9 mouse cellular contexts compared by ENCODE assay signal in genomic region chr2:160593035-160593434, GRCm38 (mm10). TPM values are rescaled to one million over a fixed set of nuclear protein-coding genes. Genes with fewer than 3 reads are reported as not detected.
DNase-seq lines count a peak whose midpoint lies in the region; ATAC-seq lines count a peak whose summit lies in the region.
"Had no signal": no experiment of that assay in that cellular context is flagged by ENCODE, and none has a peak within 500 bp of the region (broad histone marks: within the 10 kb centered on the region; RNA-seq: fewer than 3 reads in every experiment).

No protein-coding gene starts in this region.

- no peak overlapping the region for H3K4me2 ChIP-seq in intestine, embryonic 14.5 days (ENCODE audit: low read length)
- H3K4me2 ChIP-seq in intestine, embryonic 16.5 days (ENCODE audit: low read depth, low read length), result no peak overlapping the region

- H3K27ac ChIP-seq in intestine, embryonic 14.5 days (ENCODE audit: low read depth), result no peak overlapping the region
- H3K27ac ChIP-seq in intestine, embryonic 16.5 days (ENCODE audit: low read length), result no peak overlapping the region

- H3K4me1 ChIP-seq in intestine, embryonic 14.5 days (replicated peaks; ENCODE audit: control insufficient read depth, insufficient read depth, low read length), result no peaks in the 10 kb centered on the region
- peaks cover 1% of the 10 kb centered on the region; the same call in 1 of the 2 replicates for H3K4me1 ChIP-seq in intestine, embryonic 16.5 days (ENCODE audit: control insufficient read depth, insufficient read depth, low read length)

- ATAC-seq in intestine, embryonic 14.5 days (replicated peaks; ENCODE audit: low FRiP score, low TSS enrichment, low read depth), result no peak
- no peak for ATAC-seq in intestine, embryonic 16.5 days

- peak; percentile 90 for DNase-seq in intestine, embryonic 14.5 days (ENCODE audit: low spot score)
- peak; percentile 71 for DNase-seq in adrenal gland, adult 2 months
- peak; percentile 87 for DNase-seq in embryo, embryonic 10 days (ENCODE audit: low spot score)
- peak; percentile 77 to 86 for DNase-seq in heart, postnatal 14 days
- DNase-seq in left cerebral cortex, adult 8-10 months (ENCODE audit: low spot score in 2 of 2), result peak; percentile 22 to 76
- peak; percentile 50 to 67 for DNase-seq in natural killer cell, adult 2 months (ENCODE audit: low spot score in 2 of 2)
- peak; percentile 19 to 28 for DNase-seq in thymus, adult 18-20 months

- WGBS in intestine, embryonic 14.5 days, result 5% methylated on average over 2 of the region's 2 CpGs
- WGBS in intestine, embryonic 16.5 days, result 6% methylated on average over 2 of the region's 2 CpGs

- no peak overlapping the region for H3K4me3 ChIP-seq in intestine, embryonic 14.5 days (ENCODE audit: low read depth, low read length)
- no peak overlapping the region for H3K4me3 ChIP-seq in intestine, embryonic 16.5 days (ENCODE audit: low read length)
- H3K4me3 ChIP-seq: erythroblast, embryonic 14.5 days had no signal

- H3K9ac ChIP-seq in intestine, embryonic 14.5 days (ENCODE audit: low read length), result no peak overlapping the region
- no peak overlapping the region for H3K9ac ChIP-seq in intestine, embryonic 16.5 days (ENCODE audit: low read depth, low read length)

- H3K36me3 ChIP-seq in intestine, embryonic 14.5 days (ENCODE audit: control insufficient read depth, insufficient read depth, low read length), result no peaks in the 10 kb centered on the region
- H3K36me3 ChIP-seq in intestine, embryonic 16.5 days (ENCODE audit: control insufficient read depth, insufficient read depth, low read length), result no peaks in the 10 kb centered on the region

- intact Hi-C loops in heart, postnatal 14 days (cut with DNase I), result loop anchor here (1.0 to 5.0 kb wide), 3 partner anchors 1536 to 1728 kb away; no protein-coding TSS in a partner anchor

- no peaks in the 10 kb centered on the region for H3K27me3 ChIP-seq in intestine, embryonic 14.5 days (replicated peaks; ENCODE audit: control insufficient read depth, insufficient read depth, low read length)
- no peaks in the 10 kb centered on the region for H3K27me3 ChIP-seq in intestine, embryonic 16.5 days (replicated peaks; ENCODE audit: control insufficient read depth, insufficient read depth, low read length)

- H3K9me3 ChIP-seq in intestine, embryonic 14.5 days (ENCODE audit: control insufficient read depth, low read length), result no peaks in the 10 kb centered on the region
- H3K9me3 ChIP-seq in intestine, embryonic 16.5 days (ENCODE audit: control insufficient read depth, low read length), result no peaks in the 10 kb centered on the region

RNA-seq across cellular contexts. Expression of gene Top1, which starts 52.7 kb away (rescaled TPM):
- 69.1 and 76.2 TPM in 2 replicates for polyA plus RNA-seq in intestine, embryonic 14.5 days (2014; fragmentation: Nextera tagmentation; extraction: Ambion mirVana)
- polyA plus RNA-seq in intestine, embryonic 16.5 days (2015; fragmentation: Nextera tagmentation; extraction: Ambion mirVana), result 47.4 and 53.4 TPM in 2 replicates
- 100 to 1,000 TPM in 1 of 2 experiments, 10 to 100 TPM in 1; 61.4 to 104 TPM for total RNA-seq in adrenal gland, adult 2 months (2021)
- polyA plus RNA-seq in adrenal gland, adult 2 months (2012; rRNA removed), result 46.1 and 66.4 TPM in 2 replicates
- total RNA-seq in heart, postnatal 14 days (2021), result 10 to 100 TPM; 59.1 to 60.9 TPM
- total RNA-seq in left cerebral cortex, adult 8-10 months (2022), result 10 to 100 TPM; 65.3 to 71.3 (median 70.4) TPM

Comparison
In these comparisons a context has a peak if more than half of its experiments do, and no peak if none do; other contexts are left out.
1. DNase-seq: peak in every context shown above with its lines; median percentile 90 in intestine, embryonic 14.5 days; 87 in embryo, embryonic 10 days; 82 in heart, postnatal 14 days; 71 in adrenal gland, adult 2 months; 58 in natural killer cell, adult 2 months; 49 in left cerebral cortex, adult 8-10 months; 24 in thymus, adult 18-20 months.